Mouse (Mus musculus): ENCODE results near the gene 9530003J23Rik.

- TF ChIP-seq POLR2A (IDR thresholded peaks at IDR 0.05; ENCODE audit: insufficient read depth, low read length) (no peak), CTCF (IDR thresholded peaks at IDR 0.05; ENCODE audit: low read depth, low read length) (peak; percentile 6), EP300 (IDR thresholded peaks at IDR 0.05; ENCODE audit: insufficient read depth, low read depth, low read length) (no peak)
Observed at GRCm38 (mm10) chr10:117209469-117209938, 29.0 kb downstream of the 9530003J23Rik start.
